Mouse (Mus musculus): ENCODE results near the gene Rad51b. TPM values are rescaled to one million over a fixed set of nuclear protein-coding genes. Genes with fewer than 3 reads are reported as not detected.

Rad51b gene
- 0.67 TPM for polyA plus RNA-seq (2017; shearing (Covaris generic))

GRCm38 (mm10) chr12:79297121-79297576 is at the start of gene Rad51b:
Rad51b (plus strand) TSS chr12:79297282.

GRCm38 (mm10) chr12:79296126-79296816 is 811 bp upstream of the Rad51b start, which contains the start of gene Zfyve26:
Zfyve26 (minus strand) TSS chr12:79296304.

Other genes with a start within 250 kb of the Rad51b start
- 4.5 TPM for gene Pigh, start 207.6 kb upstream of the Rad51b start, polyA plus RNA-seq (2017; shearing (Covaris generic))
- gene Arg2, start 166.5 kb upstream of the Rad51b start, polyA plus RNA-seq (2017; shearing (Covaris generic)), result 0.52 TPM
- 107 TPM for gene Vti1b, start 124.6 kb upstream of the Rad51b start, polyA plus RNA-seq (2017; shearing (Covaris generic))
- 21.1 TPM for gene Rdh11, start 105.0 kb upstream of the Rad51b start, polyA plus RNA-seq (2017; shearing (Covaris generic))
- 6.9 TPM for gene Rdh12, start 88.4 kb upstream of the Rad51b start, polyA plus RNA-seq (2017; shearing (Covaris generic))
- gene Zfyve26, start 978 bp upstream of the Rad51b start, polyA plus RNA-seq (2017; shearing (Covaris generic)), result 21.4 TPM